Mouse (Mus musculus) E14TG2a.4 (cell line): ENCODE data around the gene Sox5.

Experiments
- CTCF ChIP-seq: conservative IDR thresholded peaks from 2 replicates; pipeline ENCODE4 v1.5.1; 2014; ENCODE audit warnings: low read length
- NANOG ChIP-seq: IDR thresholded peaks from 2 replicates; pipeline ENCODE4 v1.6.1; 2014; ENCODE audit warnings: borderline replicate concordance, low read length, mixed read lengths
- POU5F1 ChIP-seq: IDR thresholded peaks from 2 replicates; pipeline ENCODE4 v1.6.1; 2014; ENCODE audit warnings: low read length, borderline replicate concordance

DNA sequence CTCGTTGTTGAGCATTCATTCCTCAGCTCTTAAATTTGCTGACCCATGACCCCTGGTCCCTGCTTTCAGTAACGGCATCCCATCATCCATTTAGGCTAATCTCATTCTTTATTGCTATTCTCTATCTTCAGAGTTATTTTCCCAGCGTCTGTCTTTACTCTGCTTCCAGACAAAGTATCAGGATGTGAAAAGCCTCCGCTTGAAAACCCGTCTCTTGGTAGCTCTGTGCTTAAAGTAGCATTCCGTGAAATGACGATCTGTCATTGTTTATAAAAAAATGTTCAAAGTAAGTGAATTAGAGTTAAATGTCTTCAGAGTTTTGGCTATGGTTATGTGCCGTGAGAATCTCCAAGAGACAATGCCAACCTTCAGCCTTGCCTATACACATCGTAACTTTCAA is 915.2 kb downstream of the Sox5 start:
- TF ChIP-seq CTCF (no peak), NANOG (no peak), POU5F1 (no peak)
